Mouse (Mus musculus) hindbrain, embryonic 11.5 days (tissue): ENCODE results near the gene C8g. TPM values are rescaled to one million over a fixed set of nuclear protein-coding genes. Genes with fewer than 3 reads are reported as not detected.
A peak's percentile ranks its signal among the peaks of the same experiment; 100 is the strongest.

Experiments
- ATAC-seq: fragments of 200-750 bp; cut with Nextera tagmentation; 2 replicates; pipeline ENCODE4 v1.8.0; 2017; ENCODE audit warnings: mild to moderate bottlenecking, moderate TSS enrichment, moderate library complexity; ENCODE audit not compliant: low FRiP score
- DNase-seq: peaks from one replicate; pipeline ENCODE4 v3.0.0-alpha.2; 2015; ENCODE audit warnings: low spot score
- H3K27ac ChIP-seq: fragments of 300-500 bp; sonication (generic); 2 replicates; pipeline ENCODE4 v1.5.1; 2014; ENCODE audit warnings: mild to moderate bottlenecking, low read depth, low read length
- H3K27me3 ChIP-seq: fragments of 300-500 bp; sonication (generic); 2 replicates; pipeline ENCODE4 v1.6.1; 2014; ENCODE audit warnings: mild to moderate bottlenecking, low read length, moderate library complexity, mixed read lengths; ENCODE audit not compliant: control insufficient read depth, insufficient read depth
- H3K36me3 ChIP-seq: fragments of 300-500 bp; sonication (generic); 2 replicates; pipeline ENCODE4 v1.6.1; 2014; ENCODE audit warnings: mild to moderate bottlenecking, low read length, moderate library complexity, mixed read lengths; ENCODE audit not compliant: control insufficient read depth, insufficient read depth
- H3K4me1 ChIP-seq: fragments of 300-500 bp; sonication (generic); replicated peaks from 2 replicates; pipeline ENCODE4 v1.6.1; 2014; ENCODE audit warnings: low read length, mixed read lengths; ENCODE audit not compliant: control insufficient read depth, insufficient read depth
- H3K4me2 ChIP-seq: fragments of 300-500 bp; sonication (generic); replicated peaks from 2 replicates; pipeline ENCODE4 v1.6.1; 2014; ENCODE audit warnings: mild to moderate bottlenecking, low read depth, low read length
- H3K4me3 ChIP-seq: fragments of 300-500 bp; sonication (generic); 2 replicates; pipeline ENCODE4 v1.5.1; 2014; ENCODE audit warnings: low read depth, low read length
- H3K9ac ChIP-seq: fragments of 300-500 bp; sonication (generic); 2 replicates; pipeline ENCODE4 v1.6.1; 2014; ENCODE audit warnings: low read depth, low read length
- H3K9me3 ChIP-seq: fragments of 300-500 bp; sonication (generic); 2 replicates; pipeline ENCODE4 v1.6.1; 2016; ENCODE audit warnings: low read length; ENCODE audit not compliant: control insufficient read depth
- WGBS: fragments of 180-500 bp; shearing (Covaris S2); extraction: QIAGEN DNeasy Blood & Tissue Kit; methylation state at CpG from one replicate; pipeline ENCODE4 v1.1.7; 2014; 5-methylcytosine and 5-hydroxymethylcytosine counted together
- polyA plus RNA-seq: library from polyadenylated mRNA; unstranded; fragments of >200 nt; fragmentation: Nextera tagmentation; extraction: Ambion mirVana; gene quantifications from 2 replicates; pipeline ENCODE4 v1.2.1, GENCODE M21; 2014

Gene C8g
- polyA plus RNA-seq, 1 experiment from 2014 or later, result 6.1 TPM

DNA sequence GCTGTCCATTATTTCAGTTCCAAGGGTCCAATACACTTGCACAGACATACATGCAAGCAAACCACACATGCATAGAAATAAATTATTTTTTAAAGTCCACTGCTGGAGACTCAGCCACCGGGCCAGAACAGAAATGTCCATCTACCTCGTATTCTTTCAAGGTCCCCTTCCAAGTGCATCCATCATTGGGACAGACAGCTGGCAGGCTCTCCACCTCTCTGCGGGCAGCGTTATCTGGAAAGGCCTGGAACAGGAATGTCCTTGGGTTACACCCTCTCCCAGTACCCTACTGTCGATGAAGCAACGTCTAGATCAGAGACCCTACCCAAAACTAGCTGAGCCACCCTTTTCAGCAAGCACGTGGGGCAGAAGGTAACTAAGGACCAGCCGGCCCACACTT, 35.0 kb upstream of the C8g start:
- Histone ChIP-seq H3K27me3 (no peaks in the 10 kb centered on the region), H3K4me1 (no peaks in the 10 kb centered on the region), H3K27ac (no peak overlapping the region), H3K9ac (no peak overlapping the region), H3K36me3 (no peaks in the 10 kb centered on the region), H3K4me3 (no peak overlapping the region), H3K4me2 (no peak overlapping the region), H3K9me3 (no peaks in the 10 kb centered on the region)
- no peak for ATAC-seq
- WGBS, result 94% methylated on average over 8 of the region's 8 CpGs
- no peak for DNase-seq

DNA sequence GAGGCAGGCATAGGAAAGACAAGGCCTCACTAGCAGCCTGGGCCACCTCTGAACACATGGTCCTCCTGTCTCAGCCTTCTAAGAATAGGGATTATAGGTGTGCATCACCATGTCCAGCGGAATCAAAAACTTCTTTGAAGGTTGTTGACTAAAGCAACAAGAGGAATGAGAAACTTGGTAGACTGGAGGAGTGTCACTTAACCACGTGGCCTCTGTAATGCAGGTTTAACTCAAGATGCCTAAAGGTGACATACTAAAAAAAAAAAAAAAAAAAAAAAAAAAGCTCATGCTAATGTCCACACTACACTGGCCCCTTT, 33.3 kb upstream of the C8g start:
- Histone ChIP-seq H3K9me3 (no peaks in the 10 kb centered on the region), H3K4me3 (no peak overlapping the region), H3K4me1 (no peaks in the 10 kb centered on the region), H3K27me3 (no peaks in the 10 kb centered on the region), H3K9ac (no peak overlapping the region), H3K4me2 (no peak overlapping the region), H3K27ac (no peak overlapping the region), H3K36me3 (peaks cover 3% of the 10 kb centered on the region; the same call in 1 of the 2 replicates)
- ATAC-seq, result no peak
- no peak for DNase-seq
- WGBS, result 93% methylated on average over 2 of the region's 2 CpGs

DNA sequence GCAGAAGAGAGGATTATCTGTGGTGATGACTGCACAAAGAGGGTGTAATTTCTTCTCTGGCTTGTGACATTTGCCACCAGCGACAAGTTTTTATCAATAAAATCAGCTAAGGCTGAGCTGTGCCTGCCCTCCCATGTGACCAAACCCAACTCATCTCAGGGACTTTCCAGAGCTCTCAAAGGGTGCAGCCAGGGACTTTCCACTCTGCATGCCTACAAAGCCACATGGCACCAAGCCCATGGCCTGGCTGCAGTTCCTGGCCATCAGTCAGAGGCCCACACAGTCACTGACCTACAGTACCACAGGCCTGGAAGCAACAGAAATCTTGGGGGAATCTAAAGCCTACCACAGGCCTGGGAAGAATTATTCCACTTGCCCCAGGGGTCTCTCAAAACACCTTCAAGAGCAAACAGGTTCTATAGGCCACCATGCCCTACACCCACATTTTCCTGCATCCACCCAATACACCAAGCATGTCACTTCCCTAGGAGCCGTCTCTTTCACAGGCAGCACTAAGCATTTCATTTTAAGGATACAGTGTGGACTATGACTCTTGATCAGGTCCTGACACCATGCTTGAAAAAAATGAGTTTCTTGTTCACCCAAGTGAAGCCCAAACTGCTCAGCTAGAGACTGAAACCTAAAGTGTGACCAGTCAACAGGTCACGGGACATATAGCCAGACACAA, 32.8 kb upstream of the C8g start:
- Histone ChIP-seq H3K4me3 (no peak overlapping the region), H3K4me2 (no peak overlapping the region), H3K9me3 (no peaks in the 10 kb centered on the region), H3K27me3 (no peaks in the 10 kb centered on the region), H3K4me1 (no peaks in the 10 kb centered on the region), H3K9ac (no peak overlapping the region), H3K36me3 (peaks cover 3% of the 10 kb centered on the region; the same call in 1 of the 2 replicates), H3K27ac (no peak overlapping the region)
- ATAC-seq (no peak), DNase-seq (no peak)
- 97% methylated on average over 3 of the region's 3 CpGs for WGBS

DNA sequence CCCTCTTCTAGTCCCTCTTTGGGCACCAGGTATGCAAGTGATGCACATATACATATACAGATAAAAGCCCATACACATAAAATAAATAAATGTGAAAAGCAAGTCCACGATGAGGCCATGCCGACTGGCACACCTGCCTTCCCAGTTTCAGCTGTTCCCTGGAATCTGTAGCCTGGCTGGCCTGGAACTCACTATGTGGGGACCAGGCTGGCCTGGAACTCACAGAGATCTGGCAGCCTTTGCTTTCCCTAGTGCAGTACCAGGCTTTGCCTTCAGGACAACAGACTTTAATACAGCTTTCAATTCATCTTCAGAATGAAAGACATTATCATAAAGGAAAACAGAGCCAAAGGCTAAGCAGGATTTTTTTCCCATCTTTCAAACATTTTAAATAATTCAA, 32.2 kb upstream of the C8g start:
- Histone ChIP-seq H3K27me3 (no peaks in the 10 kb centered on the region), H3K9ac (no peak overlapping the region), H3K36me3 (peaks cover 3% of the 10 kb centered on the region; the same call in 1 of the 2 replicates), H3K9me3 (no peaks in the 10 kb centered on the region), H3K4me2 (no peak overlapping the region), H3K4me1 (no peaks in the 10 kb centered on the region), H3K27ac (no peak overlapping the region), H3K4me3 (no peak overlapping the region)
- no peak for DNase-seq
- WGBS, result 98% methylated on average over 2 of the region's 2 CpGs
- no peak for ATAC-seq

DNA sequence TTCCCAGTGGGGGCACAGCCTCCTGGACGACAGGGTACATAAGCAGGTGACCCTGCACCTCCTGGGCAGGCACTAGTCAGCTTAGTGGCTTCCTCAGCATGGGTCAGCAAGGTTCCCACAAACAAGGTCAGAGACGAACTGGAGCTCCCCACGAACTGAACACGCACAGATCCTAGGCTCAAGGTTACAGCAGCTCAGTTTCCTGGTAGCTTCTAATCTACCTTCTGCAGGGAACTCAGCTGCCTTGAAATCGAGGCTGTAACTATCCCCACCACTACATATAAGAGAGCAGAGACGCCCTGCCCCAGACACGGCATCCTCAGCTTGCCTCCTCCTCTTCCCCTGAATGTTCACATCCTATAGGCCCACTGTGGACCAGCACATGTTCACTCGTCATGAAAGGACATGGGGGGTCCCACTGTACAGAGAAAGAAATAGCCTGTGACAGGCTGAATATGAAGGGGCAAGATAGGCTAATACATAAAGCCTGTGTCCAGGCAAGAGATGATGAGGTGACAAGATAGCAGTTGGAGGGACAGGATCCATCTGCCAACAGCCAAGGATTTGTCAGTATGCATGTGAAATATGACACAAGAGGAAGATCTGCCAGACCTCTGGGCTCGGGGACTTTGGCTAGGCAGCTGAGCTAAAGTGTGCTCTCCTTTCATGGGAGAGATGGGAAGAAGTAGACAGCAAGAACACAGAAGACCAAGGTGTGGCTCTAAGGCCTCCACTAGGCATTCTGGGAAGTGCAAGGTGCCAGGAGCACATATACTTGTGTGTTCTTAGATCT, 25.2 kb upstream of the C8g start:
- Histone ChIP-seq H3K27me3 (no peaks in the 10 kb centered on the region), H3K9me3 (no peaks in the 10 kb centered on the region), H3K4me1 (no peaks in the 10 kb centered on the region), H3K4me3 (no peak overlapping the region), H3K27ac (no peak overlapping the region), H3K9ac (no peak overlapping the region), H3K36me3 (peaks cover 13% of the 10 kb centered on the region), H3K4me2 (no peak overlapping the region)
- no peak for DNase-seq
- WGBS, result 89% methylated on average over 9 of the region's 9 CpGs
- no peak for ATAC-seq

DNA sequence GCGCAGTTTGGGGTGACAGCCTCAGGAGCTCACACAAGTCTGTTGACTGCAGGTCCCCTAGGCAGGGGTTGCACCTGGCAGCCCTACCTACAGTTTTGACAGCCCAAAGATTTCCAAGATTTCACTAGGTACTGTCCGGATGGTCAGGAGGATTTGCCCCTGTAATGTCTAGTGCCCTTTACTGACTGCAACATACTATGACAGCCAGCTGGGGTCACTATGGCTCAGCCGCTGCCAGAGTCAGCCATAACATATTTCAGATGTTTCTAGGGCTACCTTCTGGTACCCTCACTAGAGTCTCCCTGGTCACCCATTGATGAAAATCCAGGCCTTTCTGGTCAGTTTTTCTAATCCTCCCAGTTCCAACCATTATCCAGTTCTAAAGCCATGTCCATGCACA, 8.4 kb upstream of the C8g start:
- Histone ChIP-seq H3K9me3 (no peaks in the 10 kb centered on the region), H3K4me1 (no peaks in the 10 kb centered on the region), H3K27ac (no peak overlapping the region), H3K4me2 (no peak overlapping the region), H3K27me3 (no peaks in the 10 kb centered on the region), H3K4me3 (no peak overlapping the region), H3K36me3 (no peaks in the 10 kb centered on the region), H3K9ac (no peak overlapping the region)
- WGBS, result 68% methylated on average over 3 of the region's 3 CpGs
- DNase-seq (no peak), ATAC-seq (no peak)

DNA sequence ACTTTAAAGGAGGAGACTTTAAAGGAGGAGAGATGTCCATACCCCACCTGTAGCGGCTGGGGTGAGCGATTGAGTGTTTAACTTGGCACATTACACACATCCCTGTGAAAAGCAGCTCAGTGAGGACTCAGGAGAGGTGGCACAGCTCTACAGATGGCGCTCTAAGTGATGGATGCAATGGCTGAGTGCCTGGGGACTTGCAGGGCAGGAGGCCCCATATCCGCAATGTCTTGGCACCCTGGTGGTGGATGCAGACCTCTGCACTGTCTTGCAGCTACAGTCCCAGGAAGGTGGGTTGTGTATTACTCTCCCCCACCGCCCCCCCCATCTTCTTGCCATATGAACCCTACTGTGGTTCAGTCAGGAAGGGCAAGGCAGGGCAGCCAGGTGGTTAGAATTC, 5.4 kb upstream of the C8g start:
- no peak overlapping the region for H3K4me3 ChIP-seq
- 33% methylated on average over 5 of the region's 5 CpGs for WGBS
- DNase-seq (peak; percentile 17), ATAC-seq (no peak)
- H3K27me3 ChIP-seq, result no peaks in the 10 kb centered on the region
- H3K9ac ChIP-seq, result no peak overlapping the region
- no peak overlapping the region for H3K4me2 ChIP-seq
- H3K9me3 ChIP-seq, result no peaks in the 10 kb centered on the region
- no peaks in the 10 kb centered on the region for H3K4me1 ChIP-seq
- H3K27ac ChIP-seq, result no peak overlapping the region
- no peaks in the 10 kb centered on the region for H3K36me3 ChIP-seq

DNA sequence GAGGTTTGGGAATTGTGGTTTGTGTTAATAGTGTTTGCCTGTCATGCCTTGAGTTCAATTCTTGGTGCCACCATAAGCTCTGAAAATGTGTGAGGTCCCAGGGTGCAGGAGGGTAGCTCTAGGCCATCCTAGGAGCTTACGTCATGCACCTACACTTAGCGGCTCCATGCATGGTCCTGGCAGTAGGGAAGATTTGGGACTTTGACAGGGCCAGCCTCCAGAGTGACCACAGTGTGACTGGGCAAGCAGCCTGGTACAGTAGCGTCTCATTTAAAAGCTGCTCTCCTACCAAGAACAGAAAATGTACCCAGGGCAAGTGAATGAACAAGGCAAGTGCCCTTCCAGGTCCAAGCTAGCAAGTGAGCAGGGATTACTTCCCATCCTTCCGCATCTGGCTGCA, 4.3 kb upstream of the C8g start:
- peaks cover 4% of the 10 kb centered on the region; the same call in 1 of the 2 replicates for H3K4me1 ChIP-seq
- H3K27ac ChIP-seq, result no peak overlapping the region
- H3K9ac ChIP-seq, result no peak overlapping the region
- 92% methylated on average over 4 of the region's 4 CpGs for WGBS
- H3K4me2 ChIP-seq, result no peak overlapping the region
- ATAC-seq, result no peak
- no peaks in the 10 kb centered on the region for H3K36me3 ChIP-seq
- no peak for DNase-seq
- no peaks in the 10 kb centered on the region for H3K9me3 ChIP-seq
- no peak overlapping the region for H3K4me3 ChIP-seq
- H3K27me3 ChIP-seq, result no peaks in the 10 kb centered on the region

DNA sequence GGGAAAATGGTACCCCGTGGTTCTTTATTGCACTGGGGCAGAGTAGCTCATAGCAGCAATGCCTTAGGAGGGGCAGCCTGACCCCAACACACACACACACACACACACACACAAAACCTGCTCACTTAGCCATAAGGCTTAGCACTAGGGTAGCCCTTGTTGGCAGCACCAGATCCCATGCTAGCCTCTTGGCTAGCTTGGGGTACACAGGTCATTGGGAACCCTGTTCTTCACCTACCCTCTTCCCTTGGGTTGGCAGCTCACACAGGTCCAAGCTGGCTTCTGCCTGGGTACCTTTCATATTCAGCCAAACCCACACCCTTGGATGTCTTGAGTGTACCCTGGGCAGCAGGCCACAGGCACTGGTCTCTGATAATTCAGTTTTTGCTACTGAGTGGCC, 3.5 kb upstream of the C8g start:
- no peaks in the 10 kb centered on the region for H3K36me3 ChIP-seq
- no peak overlapping the region for H3K27ac ChIP-seq
- ATAC-seq (no peak), DNase-seq (no peak)
- H3K4me1 ChIP-seq, result peaks cover 4% of the 10 kb centered on the region; the same call in 1 of the 2 replicates
- H3K27me3 ChIP-seq, result no peaks in the 10 kb centered on the region
- no peak overlapping the region for H3K4me2 ChIP-seq
- WGBS, result 94% methylated on average over 1 of the region's 1 CpGs
- no peak overlapping the region for H3K9ac ChIP-seq
- H3K9me3 ChIP-seq, result no peaks in the 10 kb centered on the region
- no peak overlapping the region for H3K4me3 ChIP-seq
